Mouse (Mus musculus) stomach, embryonic 15.5 days (tissue): Measurements from ENCODE around the gene Nanos3. TPM values are rescaled to one million over a fixed set of nuclear protein-coding genes. Genes with fewer than 3 reads are reported as not detected.

ENCODE experiments used
- ATAC-seq: fragments of 200-750 bp; cut with Nextera tagmentation; 2 replicates; pipeline ENCODE4 v1.8.0; 2017; ENCODE audit warnings: low read depth, moderate number of reproducible peaks, moderate TSS enrichment; ENCODE audit not compliant: insufficient read depth, low FRiP score
- H3K27ac ChIP-seq: fragments of 300-500 bp; sonication (generic); 2 replicates; pipeline ENCODE4 v1.5.1; 2015; ENCODE audit warnings: mild to moderate bottlenecking, inconsistent platforms
- H3K27me3 ChIP-seq: fragments of 300-500 bp; sonication (generic); replicated peaks from 2 replicates; pipeline ENCODE4 v1.6.1; 2015; ENCODE audit warnings: inconsistent platforms
- H3K36me3 ChIP-seq: fragments of 300-500 bp; sonication (generic); 2 replicates; pipeline ENCODE4 v1.6.1; 2015; ENCODE audit warnings: inconsistent platforms
- H3K4me1 ChIP-seq: fragments of 300-500 bp; sonication (generic); 2 replicates; pipeline ENCODE4 v1.6.1; 2015; ENCODE audit warnings: inconsistent platforms
- H3K4me2 ChIP-seq: fragments of 300-500 bp; sonication (generic); 2 replicates; pipeline ENCODE4 v1.6.1; 2015; ENCODE audit warnings: mild to moderate bottlenecking, inconsistent platforms
- H3K4me3 ChIP-seq: fragments of 300-500 bp; sonication (generic); replicated peaks from 2 replicates; pipeline ENCODE4 v1.5.1; 2015; ENCODE audit warnings: inconsistent platforms
- H3K9ac ChIP-seq: fragments of 300-500 bp; sonication (generic); 2 replicates; pipeline ENCODE4 v1.6.1; 2015; ENCODE audit warnings: inconsistent platforms
- H3K9me3 ChIP-seq: fragments of 300-500 bp; sonication (generic); 2 replicates; pipeline ENCODE4 v1.6.1; 2016; ENCODE audit warnings: inconsistent platforms
- WGBS: fragments of 180-500 bp; shearing (Covaris S2); methylation state at CpG from one replicate; pipeline ENCODE4 v1.1.7; 2015; 5-methylcytosine and 5-hydroxymethylcytosine counted together
- polyA plus RNA-seq: library from polyadenylated mRNA; unstranded; fragments of >200 nt; fragmentation: Nextera tagmentation; extraction: Ambion mirVana; gene quantifications from 2 replicates; pipeline ENCODE4 v1.2.1, GENCODE M21; 2015

The Nanos3 gene
- polyA plus RNA-seq, 1 experiment from 2014 or later, result 2.3 TPM

- no peak for ATAC-seq
- Histone ChIP-seq H3K9me3 (no peaks in the 10 kb centered on the region), H3K9ac (0 out of 2 replicates have a peak overlapping the region, but pooled peaks have one; percentile 13), H3K4me1 (peaks cover 24% of the 10 kb centered on the region), H3K27ac (no peak overlapping the region), H3K4me2 (peak overlapping the region; percentile 50), H3K4me3 (peak overlapping the region; percentile 14), H3K36me3 (0 out of 2 replicates have a peak, but pooled peaks cover 5% of the 10 kb centered on the region), H3K27me3 (no peaks in the 10 kb centered on the region)
- WGBS, result 28% methylated on average over 4 of the region's 4 CpGs
These were observed 5.1 kb downstream of the Nanos3 start for GRCm38 (mm10) chr8:84179946-84180345.

DNA sequence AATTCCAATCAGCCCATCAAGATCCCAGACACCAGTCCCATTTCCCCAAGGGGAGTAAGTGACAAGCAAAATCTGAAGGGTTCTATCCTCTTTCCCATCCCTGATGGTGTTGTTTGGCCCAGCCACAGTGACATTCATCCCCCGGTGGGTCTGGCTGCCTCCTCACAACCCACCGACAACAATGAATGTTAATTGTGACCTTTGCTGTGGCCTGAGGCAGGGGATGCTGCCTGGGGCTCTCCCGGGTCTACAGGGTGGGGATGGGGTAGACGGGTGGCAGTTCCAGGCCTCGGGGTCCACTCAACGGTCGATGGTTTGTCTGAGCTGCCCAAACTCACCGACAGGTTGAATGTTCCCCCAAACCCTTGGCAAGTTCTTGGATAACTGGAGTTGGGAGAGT lies 6.4 kb downstream of the Nanos3 start:
- no peaks in the 10 kb centered on the region for H3K9me3 ChIP-seq
- WGBS, result 85% methylated on average over 8 of the region's 8 CpGs
- peaks cover 21% of the 10 kb centered on the region for H3K4me1 ChIP-seq
- H3K4me2 ChIP-seq, result no peak overlapping the region
- no peak overlapping the region for H3K4me3 ChIP-seq
- H3K27me3 ChIP-seq, result no peaks in the 10 kb centered on the region
- H3K9ac ChIP-seq, result no peak overlapping the region
- ATAC-seq, result no peak
- H3K27ac ChIP-seq, result no peak overlapping the region
- peaks cover 5% of the 10 kb centered on the region; the same call in 1 of the 2 replicates for H3K36me3 ChIP-seq

DNA sequence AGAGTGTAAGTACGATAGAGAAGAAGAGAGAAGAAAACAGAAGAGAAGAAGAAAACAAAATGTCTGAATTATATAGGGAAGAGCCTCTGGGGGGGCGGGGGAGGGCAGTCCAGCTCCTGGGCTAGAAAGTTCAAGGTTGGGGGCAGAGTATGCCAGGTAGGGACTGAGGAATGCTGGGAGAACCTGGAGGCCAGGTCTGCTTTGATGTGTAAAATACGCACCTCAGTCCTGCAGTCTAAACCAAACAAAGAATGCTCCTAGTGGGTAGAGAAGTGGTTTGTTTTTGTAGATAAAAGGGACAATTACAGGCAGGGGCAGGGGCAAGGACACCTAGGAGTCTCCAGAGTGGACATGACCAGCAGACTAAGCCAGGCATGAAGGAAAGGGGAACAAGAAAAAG lies 7.6 kb downstream of the Nanos3 start:
- no peak for ATAC-seq
- 74% methylated on average over 3 of the region's 3 CpGs for WGBS
- H3K4me1 ChIP-seq, result peaks cover 21% of the 10 kb centered on the region
- H3K27ac ChIP-seq, result no peak overlapping the region
- no peak overlapping the region for H3K4me2 ChIP-seq
- H3K9ac ChIP-seq, result no peak overlapping the region
- no peaks in the 10 kb centered on the region for H3K9me3 ChIP-seq
- no peak overlapping the region for H3K4me3 ChIP-seq
- no peaks in the 10 kb centered on the region for H3K27me3 ChIP-seq
- H3K36me3 ChIP-seq, result peaks cover 11% of the 10 kb centered on the region; the same call in 1 of the 2 replicates

- H3K9me3 ChIP-seq, result no peaks in the 10 kb centered on the region
- no peak overlapping the region for H3K4me2 ChIP-seq
- peaks cover 15% of the 10 kb centered on the region; the same call in 1 of the 2 replicates for H3K36me3 ChIP-seq
- no peak overlapping the region for H3K27ac ChIP-seq
- ATAC-seq, result no peak
- peaks cover 20% of the 10 kb centered on the region for H3K4me1 ChIP-seq
- 18% methylated on average over 3 of the region's 3 CpGs for WGBS
- no peaks in the 10 kb centered on the region for H3K27me3 ChIP-seq
- H3K9ac ChIP-seq, result no peak overlapping the region
- H3K4me3 ChIP-seq, result no peak overlapping the region
These were observed 8.5 kb downstream of the Nanos3 start for GRCm38 (mm10) chr8:84176560-84176959.

- Histone ChIP-seq H3K4me1 (0 out of 2 replicates have a peak, but pooled peaks cover 2% of the 10 kb centered on the region), H3K27me3 (no peaks in the 10 kb centered on the region), H3K4me3 (no peak overlapping the region), H3K27ac (no peak overlapping the region), H3K9me3 (no peaks in the 10 kb centered on the region), H3K4me2 (no peak overlapping the region), H3K36me3 (peaks cover 20% of the 10 kb centered on the region; the same call in 1 of the 2 replicates), H3K9ac (no peak overlapping the region)
- ATAC-seq, result no peak
- 84% methylated on average over 6 of the region's 6 CpGs for WGBS
These were observed 11.2 kb downstream of the Nanos3 start for GRCm38 (mm10) chr8:84173861-84174260.

GRCm38 (mm10) chr8:84170096-84170495 lies 14.9 kb downstream of the Nanos3 start:
- no peaks in the 10 kb centered on the region for H3K9me3 ChIP-seq
- no peak overlapping the region for H3K9ac ChIP-seq
- H3K36me3 ChIP-seq, result peaks cover 15% of the 10 kb centered on the region; the same call in 1 of the 2 replicates
- H3K27ac ChIP-seq, result no peak overlapping the region
- no peak for ATAC-seq
- H3K4me3 ChIP-seq, result no peak overlapping the region
- no peaks in the 10 kb centered on the region for H3K4me1 ChIP-seq
- 84% methylated on average over 5 of the region's 5 CpGs for WGBS
- H3K27me3 ChIP-seq, result no peaks in the 10 kb centered on the region
- H3K4me2 ChIP-seq, result no peak overlapping the region

- H3K4me2 ChIP-seq, result no peak overlapping the region
- no peak overlapping the region for H3K27ac ChIP-seq
- H3K4me1 ChIP-seq, result no peaks in the 10 kb centered on the region
- no peak for ATAC-seq
- H3K9me3 ChIP-seq, result no peaks in the 10 kb centered on the region
- WGBS, result 88% methylated on average over 2 of the region's 2 CpGs
- H3K9ac ChIP-seq, result no peak overlapping the region
- H3K36me3 ChIP-seq, result 0 out of 2 replicates have a peak, but pooled peaks cover 11% of the 10 kb centered on the region
- no peak overlapping the region for H3K4me3 ChIP-seq
- no peaks in the 10 kb centered on the region for H3K27me3 ChIP-seq
These were observed 17.3 kb downstream of the Nanos3 start for GRCm38 (mm10) chr8:84167696-84168095.

GRCm38 (mm10) chr8:84157620-84158019 lies 27.4 kb downstream of the Nanos3 start:
- WGBS, result 86% methylated on average over 4 of the region's 4 CpGs

DNA sequence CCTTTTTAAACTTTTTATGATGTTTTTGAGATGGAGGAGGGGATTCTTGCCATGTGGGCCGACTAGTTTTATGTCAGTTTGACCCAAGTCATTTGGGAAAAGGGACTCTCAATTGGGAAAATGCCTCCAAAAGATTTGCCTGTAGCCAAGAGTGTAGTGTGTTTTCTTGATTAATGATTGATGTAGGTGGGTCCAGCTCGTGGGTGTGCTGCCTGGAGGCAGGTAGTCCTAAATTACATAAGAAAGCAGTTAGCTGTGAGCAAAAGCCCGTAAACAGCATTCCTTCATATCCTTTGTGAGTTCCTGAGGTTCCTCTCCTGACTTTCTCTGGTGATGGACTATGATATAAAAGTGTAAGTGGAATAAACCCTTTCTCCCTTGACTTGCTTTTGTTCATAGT lies 35.8 kb downstream of the Nanos3 start:
- Histone ChIP-seq H3K27me3 (no peaks in the 10 kb centered on the region), H3K27ac (no peak overlapping the region), H3K36me3 (peaks cover 8% of the 10 kb centered on the region; the same call in 1 of the 2 replicates), H3K4me2 (no peak overlapping the region), H3K4me3 (no peak overlapping the region), H3K4me1 (peaks cover 18% of the 10 kb centered on the region), H3K9me3 (no peaks in the 10 kb centered on the region), H3K9ac (no peak overlapping the region)
- WGBS, result 61% methylated on average over 3 of the region's 3 CpGs
- ATAC-seq, result no peak

More at GRCm38 (mm10) chr8:84157620-84158019, 27.4 kb downstream of the Nanos3 start:
- H3K9me3 ChIP-seq, result no peaks in the 10 kb centered on the region
- no peak overlapping the region for H3K27ac ChIP-seq
- H3K9ac ChIP-seq, result no peak overlapping the region
- no peaks in the 10 kb centered on the region for H3K36me3 ChIP-seq
- no peak overlapping the region for H3K4me2 ChIP-seq
- H3K27me3 ChIP-seq, result no peaks in the 10 kb centered on the region
- no peaks in the 10 kb centered on the region for H3K4me1 ChIP-seq
- no peak overlapping the region for H3K4me3 ChIP-seq
- ATAC-seq, result no peak

DNA sequence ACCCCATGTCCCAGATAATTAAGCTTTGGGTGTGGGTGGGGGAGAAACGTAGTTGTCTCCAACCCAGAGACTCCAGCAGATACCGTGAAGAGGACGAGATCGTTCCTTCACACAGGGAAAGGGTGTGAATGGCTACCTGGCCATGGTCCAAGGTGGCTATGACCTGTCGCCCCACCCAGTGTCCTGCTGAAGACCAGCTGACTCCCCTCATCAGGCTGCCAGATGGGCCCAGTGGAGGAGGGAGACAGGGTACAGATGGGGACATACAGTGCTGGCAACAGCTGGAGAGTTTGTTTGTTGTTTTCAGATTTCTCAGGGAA lies 36.5 kb downstream of the Nanos3 start:
- no peak overlapping the region for H3K27ac ChIP-seq

GRCm38 (mm10) chr8:84147769-84148530 lies 37.1 kb downstream of the Nanos3 start, which contains the start of the genes Cc2d1a and 4930432K21Rik:
Gene Cc2d1a, minus strand, starts transcription at chr8:84147936.
Gene 4930432K21Rik, plus strand, starts transcription at chr8:84148025.
- H3K27ac ChIP-seq, result peak within 1 kb of the TSS; percentile 92
- ATAC-seq, result peak; percentile 95
- H3K27me3 ChIP-seq, result no peaks in the 10 kb centered on the region
- WGBS, result 15% methylated on average over 49 of the region's 49 CpGs
- H3K4me1 ChIP-seq, result peaks cover 18% of the 10 kb centered on the region
- peak within 1 kb of the TSS; percentile 92 for H3K4me2 ChIP-seq
- no peaks in the 10 kb centered on the region for H3K9me3 ChIP-seq
- peak within 1 kb of the TSS; percentile 80 for H3K9ac ChIP-seq
- H3K4me3 ChIP-seq, result peak within 1 kb of the TSS; percentile 73
- peaks cover 19% of the 10 kb centered on the region for H3K36me3 ChIP-seq

More for the DNA sequence above, 36.5 kb downstream of the Nanos3 start:
- H3K27me3 ChIP-seq, result no peaks in the 10 kb centered on the region
- H3K4me3 ChIP-seq, result peak overlapping the region; percentile 73; the same call in 1 of the 2 replicates
- no peak overlapping the region for H3K9ac ChIP-seq
- ATAC-seq, result no peak
- peaks cover 18% of the 10 kb centered on the region for H3K4me1 ChIP-seq
- 80% methylated on average over 5 of the region's 5 CpGs for WGBS
- H3K9me3 ChIP-seq, result no peaks in the 10 kb centered on the region
- H3K36me3 ChIP-seq, result peaks cover 13% of the 10 kb centered on the region
- peak overlapping the region; percentile 92 for H3K4me2 ChIP-seq

GRCm38 (mm10) chr8:84147324-84147766 lies 37.7 kb downstream of the Nanos3 start:
- ATAC-seq, result peak; percentile 71
- H3K4me3 ChIP-seq, result peak overlapping the region; percentile 73
- H3K27me3 ChIP-seq, result no peaks in the 10 kb centered on the region
- H3K4me2 ChIP-seq, result peak overlapping the region; percentile 92
- 4% methylated on average over 14 of the region's 14 CpGs for WGBS
- H3K27ac ChIP-seq, result peak overlapping the region; percentile 92
- no peaks in the 10 kb centered on the region for H3K9me3 ChIP-seq
- peaks cover 18% of the 10 kb centered on the region for H3K4me1 ChIP-seq
- H3K9ac ChIP-seq, result peak overlapping the region; percentile 80
- H3K36me3 ChIP-seq, result peaks cover 20% of the 10 kb centered on the region
